Mouse (Mus musculus) MEL-GATA-1-ER (cell line): ENCODE measurements at regions not wholly inside any gene's neighbourhood (a gene's known extent, or its start where the extent isn't known, plus 50 kb on each side); places are given as distances from the start of the nearest gene placed in this dataset.

Experiments
- DNase-seq: peaks from one replicate; pipeline ENCODE4 v3.0.0-alpha.2; 2012; ENCODE audit warnings: low read depth; ENCODE audit errors: extremely low read depth

GRCm38 (mm10) chr11:90088473-90088872 is 58.3 kb downstream of the Tmem100 start:
- DNase-seq, result no peak

- DNase-seq, result peak; percentile 16
Measured at GRCm38 (mm10) chr11:90094052-90094451, 63.9 kb downstream of the Tmem100 start.

GRCm38 (mm10) chr11:90094700-90095355 is 64.7 kb downstream of the Tmem100 start:
- DNase-seq, result no peak

- DNase-seq, result no peak
Measured at GRCm38 (mm10) chr11:90098471-90098870, 68.3 kb downstream of the Tmem100 start.

GRCm38 (mm10) chr11:90099178-90099577 is 69.0 kb downstream of the Tmem100 start:
- no peak for DNase-seq

- no peak for DNase-seq
Measured at GRCm38 (mm10) chr11:90100161-90100560, 70.0 kb downstream of the Tmem100 start.

GRCm38 (mm10) chr11:90101284-90101683 is 71.1 kb downstream of the Tmem100 start:
- DNase-seq, result no peak

GRCm38 (mm10) chr11:90106063-90106798 is 76.1 kb downstream of the Tmem100 start:
- DNase-seq, result no peak

- DNase-seq, result no peak
Measured at GRCm38 (mm10) chr11:90109681-90110111, 77.8 kb upstream of the Gm45716 start.

- no peak for DNase-seq
Measured at GRCm38 (mm10) chr11:90110170-90110569, 77.3 kb upstream of the Gm45716 start.

GRCm38 (mm10) chr11:90112174-90112573 is 75.3 kb upstream of the Gm45716 start:
- DNase-seq, result no peak

GRCm38 (mm10) chr11:90116676-90117663 is 70.5 kb upstream of the Gm45716 start:
- no peak for DNase-seq

GRCm38 (mm10) chr11:90117664-90118295 is 69.7 kb upstream of the Gm45716 start:
- DNase-seq, result no peak

- no peak for DNase-seq
Measured at GRCm38 (mm10) chr11:90121902-90122301, 65.6 kb upstream of the Gm45716 start.

GRCm38 (mm10) chr11:90122709-90123108 is 64.8 kb upstream of the Gm45716 start:
- no peak for DNase-seq

- no peak for DNase-seq
Measured at GRCm38 (mm10) chr11:90123851-90124250, 63.6 kb upstream of the Gm45716 start.

GRCm38 (mm10) chr11:90126289-90126688 is 61.2 kb upstream of the Gm45716 start:
- no peak for DNase-seq

GRCm38 (mm10) chr11:90128865-90129415 is 58.5 kb upstream of the Gm45716 start:
- no peak for DNase-seq

GRCm38 (mm10) chr11:90129793-90130624 is 57.5 kb upstream of the Gm45716 start:
- DNase-seq, result no peak

- DNase-seq, result no peak
Measured at GRCm38 (mm10) chr11:90130635-90131034, 56.8 kb upstream of the Gm45716 start.
